Mouse (Mus musculus): ENCODE results near the gene St7l.

The St7l gene

GRCm38 (mm10) chr3:104909195-104909594 is 45.4 kb downstream of the St7l start:
- WGBS, result 71% methylated on average over 6 of the region's 6 CpGs

DNA sequence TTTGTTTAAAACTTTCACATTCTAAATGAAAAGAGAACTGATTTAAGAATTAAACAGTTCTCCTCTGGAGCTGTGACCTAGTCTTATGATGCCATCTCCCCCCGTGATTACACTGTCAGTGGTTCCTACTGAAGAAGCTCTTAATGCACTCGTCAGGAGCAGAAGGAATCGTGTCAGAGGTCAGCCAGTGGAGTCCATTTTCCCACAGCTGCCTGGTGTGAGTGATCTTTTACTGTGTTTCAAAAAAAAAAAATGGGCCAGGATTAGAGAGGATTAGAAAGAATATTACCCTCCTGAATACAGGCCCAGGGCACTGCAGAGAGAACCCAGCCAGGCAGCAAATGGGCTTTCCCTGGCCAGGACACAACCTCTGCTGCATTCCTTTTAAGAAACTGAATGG is 51.2 kb downstream of the St7l start:
- 60% methylated on average over 3 of the region's 3 CpGs for WGBS

GRCm38 (mm10) chr3:104929385-104929784 is 65.6 kb downstream of the St7l start:
- WGBS, result 74% methylated on average over 6 of the region's 6 CpGs

DNA sequence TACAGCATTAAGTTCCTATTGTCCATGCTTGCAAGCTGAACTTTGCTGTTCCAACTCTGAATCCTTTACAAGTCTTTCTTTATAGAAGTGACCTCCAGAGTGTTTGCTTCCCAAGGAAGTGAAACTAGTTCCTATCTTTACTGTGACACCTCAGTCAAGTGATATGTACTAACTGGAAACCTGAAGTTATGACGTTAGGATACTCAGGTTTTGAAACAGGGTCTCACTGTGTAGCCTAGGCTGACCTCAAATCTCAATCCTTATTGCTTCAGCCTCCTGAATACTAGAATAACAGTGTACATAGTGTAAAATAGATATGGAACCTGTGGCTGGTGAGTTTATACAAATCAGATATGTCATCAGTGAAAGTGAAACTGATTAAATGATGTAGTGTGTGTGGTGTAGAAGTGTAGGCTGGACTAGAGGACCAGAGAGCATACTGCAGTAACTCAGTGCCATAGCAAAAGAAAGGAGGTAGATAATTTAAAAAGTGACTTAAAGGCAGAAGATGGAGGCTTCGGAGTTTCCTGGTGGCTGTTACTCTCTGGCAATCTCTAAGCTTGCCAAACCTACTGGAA is 74.0 kb downstream of the St7l start:
- 90% methylated on average over 2 of the region's 2 CpGs for WGBS

GRCm38 (mm10) chr3:104938327-104938726 is 74.5 kb downstream of the St7l start:
- 74% methylated on average over 4 of the region's 4 CpGs for WGBS

- 82% methylated on average over 6 of the region's 6 CpGs for WGBS
These were observed 76.9 kb downstream of the St7l start for GRCm38 (mm10) chr3:104940691-104941090.

- 83% methylated on average over 5 of the region's 5 CpGs for WGBS
These were observed 78.9 kb downstream of the St7l start for GRCm38 (mm10) chr3:104942682-104943081.

GRCm38 (mm10) chr3:104943333-104943732 is 79.5 kb downstream of the St7l start:
- WGBS, result 75% methylated on average over 8 of the region's 8 CpGs

DNA sequence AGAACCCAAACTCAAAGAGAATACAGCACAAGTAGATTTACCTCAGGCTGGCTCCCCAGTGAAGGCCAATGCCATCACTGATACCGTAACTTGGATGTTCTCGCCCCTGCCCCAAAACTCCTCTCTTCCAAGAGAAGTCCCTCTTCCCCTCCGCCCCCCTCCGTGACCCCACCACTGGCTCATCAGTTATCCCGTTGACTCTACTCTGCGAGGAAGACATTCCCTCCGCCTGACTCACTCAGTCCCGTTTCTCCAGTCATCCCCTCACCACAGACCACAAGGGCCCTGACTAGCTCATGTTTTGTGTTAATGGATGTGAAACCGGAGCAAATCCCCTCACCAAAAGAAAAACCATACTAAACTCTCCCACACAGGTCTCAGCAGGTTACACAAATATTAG is 81.1 kb downstream of the St7l start:
- 93% methylated on average over 9 of the region's 9 CpGs for WGBS

GRCm38 (mm10) chr3:104950926-104951325 is 87.1 kb downstream of the St7l start:
- WGBS, result 97% methylated on average over 12 of the region's 12 CpGs

- 81% methylated on average over 23 of the region's 23 CpGs for WGBS
These were observed 89.3 kb downstream of the St7l start for GRCm38 (mm10) chr3:104952891-104953670.

DNA sequence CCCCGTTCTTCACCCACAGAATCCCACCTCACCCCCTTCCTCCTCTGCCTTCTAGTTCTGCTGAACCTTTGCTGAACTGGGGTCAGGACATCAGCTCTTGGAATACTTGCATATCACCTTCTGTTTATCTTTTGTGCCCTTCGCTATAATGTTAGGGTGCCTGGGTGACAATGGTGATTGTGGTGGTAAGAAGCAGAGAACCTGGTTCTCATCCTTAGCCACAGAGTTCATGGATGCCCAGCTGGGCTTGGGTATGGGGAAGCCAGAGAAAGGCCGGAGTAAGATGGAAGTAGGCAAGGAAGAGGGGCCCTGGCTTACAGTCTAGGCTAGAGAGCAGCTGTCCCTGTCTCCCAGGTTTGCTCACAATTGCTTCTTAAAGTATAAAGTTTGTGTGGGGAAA is 90.3 kb downstream of the St7l start:
- 97% methylated on average over 3 of the region's 3 CpGs for WGBS

GRCm38 (mm10) chr3:104954551-104954950 is 90.7 kb downstream of the St7l start:
- WGBS, result 99% methylated on average over 15 of the region's 15 CpGs

- 80% methylated on average over 6 of the region's 6 CpGs for WGBS
These were observed 92.4 kb downstream of the St7l start for GRCm38 (mm10) chr3:104956131-104956581.

- WGBS, result 43% methylated on average over 19 of the region's 19 CpGs
These were observed 96.5 kb downstream of the St7l start for GRCm38 (mm10) chr3:104960026-104961000.

DNA sequence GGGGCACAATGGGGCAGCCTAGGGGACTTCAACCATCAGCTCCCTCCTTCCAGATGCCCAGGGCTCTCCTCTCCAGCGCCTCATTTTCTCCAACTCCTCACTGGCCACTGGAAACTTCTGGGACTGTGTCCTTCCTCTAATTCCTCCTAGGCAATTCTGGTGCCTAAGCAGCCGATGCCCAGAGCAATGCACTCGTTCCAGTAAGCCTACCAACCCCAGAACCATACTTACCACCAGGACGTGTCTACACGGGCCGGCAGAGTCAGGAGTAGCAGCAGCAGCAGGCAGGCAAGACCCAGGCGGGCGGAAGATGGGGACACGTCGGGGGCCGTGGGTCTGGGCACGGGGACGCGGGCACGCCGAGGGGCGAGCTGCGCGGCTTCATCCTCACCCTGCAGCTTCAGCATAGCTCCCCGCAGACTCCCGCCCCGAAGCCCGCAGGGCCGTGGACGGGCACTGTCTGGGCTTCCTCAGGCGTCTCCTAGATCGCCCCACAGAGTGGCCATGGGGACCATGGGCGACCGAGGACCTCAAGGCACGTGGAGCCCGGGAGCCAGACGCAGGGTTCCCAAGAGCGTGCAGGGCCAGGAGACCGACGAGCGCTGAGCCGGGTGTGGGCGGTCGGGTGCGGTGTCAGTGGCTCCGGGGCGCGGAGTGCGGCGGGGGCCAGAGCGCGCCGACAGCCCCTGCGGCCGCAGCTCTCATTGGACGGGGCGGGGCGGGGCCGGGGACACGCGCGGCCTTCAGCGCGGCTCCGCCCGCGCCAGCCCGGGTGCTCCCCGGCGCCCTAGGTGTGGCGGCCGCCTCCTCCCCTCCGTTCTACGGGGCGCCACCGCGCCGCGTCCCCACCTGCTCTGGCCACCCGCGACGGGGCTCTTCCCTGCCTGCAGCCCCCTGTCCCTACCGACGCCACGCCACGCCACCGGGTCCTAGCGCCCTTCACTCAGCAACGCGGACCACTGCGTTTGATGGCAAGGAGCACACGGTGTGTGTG is 97.6 kb downstream of the St7l start, which contains the start of gene Wnt2b:
Wnt2b (minus strand) TSS at position 856 of the 994 bp plus-strand sequence.
- WGBS, result 4% methylated on average over 52 of the region's 87 CpGs

GRCm38 (mm10) chr3:104962141-104962611 is 98.4 kb downstream of the St7l start:
- 2% methylated on average over 31 of the region's 31 CpGs for WGBS

- WGBS, result 28% methylated on average over 5 of the region's 5 CpGs
These were observed 99.1 kb downstream of the St7l start for GRCm38 (mm10) chr3:104962866-104963265.

DNA sequence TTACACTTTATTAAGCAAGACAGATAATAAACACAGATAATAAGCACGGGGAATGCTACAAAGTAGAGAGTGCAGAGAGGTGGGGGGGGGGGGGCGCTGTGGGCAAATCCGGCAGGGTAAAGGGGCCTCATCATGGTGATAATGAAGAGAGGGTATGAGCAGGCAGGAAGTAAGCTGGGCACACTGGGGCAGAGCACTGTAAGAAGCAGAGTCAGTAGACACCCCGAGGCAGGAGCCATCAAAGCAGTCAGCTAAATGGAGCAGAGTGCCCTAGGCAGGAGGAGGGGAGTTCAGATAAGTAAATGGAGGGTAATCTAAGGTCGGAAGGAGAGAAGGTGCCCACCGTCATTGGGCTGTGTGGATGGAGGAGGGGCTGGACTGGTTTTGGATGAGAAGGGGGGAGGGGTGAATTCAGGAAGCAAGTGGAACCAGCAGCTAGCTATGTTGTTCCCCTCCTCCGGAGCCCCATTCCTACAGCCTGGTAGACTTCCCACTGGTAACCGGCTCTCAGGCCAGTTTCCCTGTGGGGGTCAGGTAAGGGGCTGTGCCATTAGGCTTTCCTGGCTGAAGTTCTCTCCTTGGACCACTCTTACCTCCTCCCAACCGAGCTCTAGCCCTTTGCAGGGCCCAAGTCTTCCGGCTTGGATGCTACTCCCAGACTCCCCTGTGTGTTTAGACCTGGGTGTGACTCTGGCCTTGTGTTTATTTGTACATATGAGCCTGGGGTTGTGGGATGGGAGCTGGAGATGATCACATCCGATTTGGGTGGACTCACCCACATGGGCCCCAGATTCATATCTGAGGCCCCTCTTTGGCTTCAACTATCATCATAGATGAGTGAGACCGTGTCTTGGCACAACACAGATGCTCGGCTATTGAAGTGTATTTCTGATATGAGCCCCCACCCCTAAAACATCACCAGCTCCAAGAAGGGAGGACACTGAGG is 99.8 kb downstream of the St7l start:
- WGBS, result 53% methylated on average over 13 of the region's 13 CpGs
